Mouse (Mus musculus) hindbrain, embryonic 16.5 days (tissue): ENCODE data around the gene Zfp174. TPM values are rescaled to one million over a fixed set of nuclear protein-coding genes. Genes with fewer than 3 reads are reported as not detected.

Experiments
- ATAC-seq: fragments of 200-750 bp; cut with Nextera tagmentation; 2 replicates; pipeline ENCODE4 v1.8.0; 2017; ENCODE audit warnings: moderate TSS enrichment, moderate library complexity
- H3K27ac ChIP-seq: fragments of 300-500 bp; sonication (generic); 2 replicates; pipeline ENCODE4 v1.5.1; 2014; ENCODE audit warnings: low read depth, mild to moderate bottlenecking, control low read depth, low read length, moderate library complexity
- H3K27me3 ChIP-seq: fragments of 300-500 bp; sonication (generic); replicated peaks from 2 replicates; pipeline ENCODE4 v1.6.1; 2014; ENCODE audit warnings: low read length; ENCODE audit not compliant: control insufficient read depth, insufficient read depth
- H3K36me3 ChIP-seq: fragments of 300-500 bp; sonication (generic); 2 replicates; pipeline ENCODE4 v1.6.1; 2014; ENCODE audit warnings: mild to moderate bottlenecking, low read length, moderate library complexity, mixed read lengths; ENCODE audit not compliant: control insufficient read depth, insufficient read depth
- H3K4me1 ChIP-seq: fragments of 300-500 bp; sonication (generic); 2 replicates; pipeline ENCODE4 v1.6.1; 2014; ENCODE audit warnings: low read depth, low read length; ENCODE audit not compliant: control insufficient read depth, insufficient read depth
- H3K4me2 ChIP-seq: fragments of 300-500 bp; sonication (generic); 2 replicates; pipeline ENCODE4 v1.6.1; 2014; ENCODE audit warnings: mild to moderate bottlenecking, low read length, control low read depth, moderate library complexity
- H3K4me3 ChIP-seq: fragments of 300-500 bp; sonication (generic); 2 replicates; pipeline ENCODE4 v1.5.1; 2014; ENCODE audit warnings: mild to moderate bottlenecking, low read length, control low read depth, moderate library complexity
- H3K9ac ChIP-seq: fragments of 300-500 bp; sonication (generic); 2 replicates; pipeline ENCODE4 v1.6.1; 2014; ENCODE audit warnings: low read depth, mild to moderate bottlenecking, control low read depth, low read length, moderate library complexity
- H3K9me3 ChIP-seq: fragments of 300-500 bp; sonication (generic); 2 replicates; pipeline ENCODE4 v1.6.1; 2014; ENCODE audit warnings: mild to moderate bottlenecking, low read length, moderate library complexity; ENCODE audit not compliant: control insufficient read depth
- WGBS: fragments of 180-500 bp; shearing (Covaris S2); extraction: QIAGEN DNeasy Blood & Tissue Kit; methylation state at CpG from one replicate; pipeline ENCODE4 v1.1.7; 2014; 5-methylcytosine and 5-hydroxymethylcytosine counted together
- polyA plus RNA-seq: library from polyadenylated mRNA; unstranded; fragments of >200 nt; fragmentation: Nextera tagmentation; extraction: Ambion mirVana; gene quantifications from 2 replicates; pipeline ENCODE4 v1.2.1, GENCODE M21; 2015

Zfp174 gene
- polyA plus RNA-seq, 1 experiment from 2014 or later: 2.5 TPM

- no peak; the same call in 1 of the 2 replicates for ATAC-seq
Observed at GRCm38 (mm10) chr16:3871815-3872214, 24.7 kb downstream of the Zfp174 start.

GRCm38 (mm10) chr16:3872216-3873047, 25.4 kb downstream of the Zfp174 start, which contains the start of gene Naa60:
TSS of gene Naa60 (plus strand) at chr16:3872375.
- H3K27me3 ChIP-seq: no peaks in the 10 kb centered on the region
- H3K4me2 ChIP-seq: peak within 1 kb of the TSS; percentile 78
- H3K27ac ChIP-seq: peak within 1 kb of the TSS; percentile 52; the same call in 1 of the 2 replicates
- no peaks in the 10 kb centered on the region for H3K9me3 ChIP-seq
- ATAC-seq: peak; percentile 98
- 0 out of 2 replicates have a peak, but pooled peaks cover 3% of the 10 kb centered on the region for H3K36me3 ChIP-seq
- peak within 1 kb of the TSS; percentile 67 for H3K9ac ChIP-seq
- peaks cover 9% of the 10 kb centered on the region for H3K4me1 ChIP-seq
- 5% methylated on average over 47 of the region's 47 CpGs for WGBS
- peak within 1 kb of the TSS; percentile 58 for H3K4me3 ChIP-seq

More at GRCm38 (mm10) chr16:3871815-3872214, 24.7 kb downstream of the Zfp174 start:
- peak overlapping the region; percentile 67 for H3K9ac ChIP-seq
- H3K27me3 ChIP-seq: no peaks in the 10 kb centered on the region
- 0 out of 2 replicates have a peak, but pooled peaks cover 3% of the 10 kb centered on the region for H3K36me3 ChIP-seq
- H3K9me3 ChIP-seq: no peaks in the 10 kb centered on the region
- peaks cover 9% of the 10 kb centered on the region for H3K4me1 ChIP-seq
- WGBS: 1% methylated on average over 16 of the region's 16 CpGs
- peak overlapping the region; percentile 78 for H3K4me2 ChIP-seq
- peak overlapping the region; percentile 58 for H3K4me3 ChIP-seq
- peak overlapping the region; percentile 21; the same call in 1 of the 2 replicates for H3K27ac ChIP-seq

GRCm38 (mm10) chr16:3876346-3876745, 29.3 kb downstream of the Zfp174 start:
- Histone ChIP-seq H3K9ac (no peak overlapping the region), H3K36me3 (peaks cover 10% of the 10 kb centered on the region; the same call in 1 of the 2 replicates), H3K9me3 (no peaks in the 10 kb centered on the region), H3K4me1 (peaks cover 9% of the 10 kb centered on the region), H3K27me3 (no peaks in the 10 kb centered on the region), H3K4me3 (no peak overlapping the region), H3K4me2 (no peak overlapping the region), H3K27ac (no peak overlapping the region)
- no peak for ATAC-seq
- 94% methylated on average over 4 of the region's 4 CpGs for WGBS

GRCm38 (mm10) chr16:3884201-3885064, 37.4 kb downstream of the Zfp174 start, which contains the start of the genes Zfp597 and Gm20695:
TSS of gene Zfp597 (minus strand) at chr16:3884561.
TSS of gene Gm20695 (plus strand) at chr16:3884648.
- peaks cover 13% of the 10 kb centered on the region for H3K4me1 ChIP-seq
- peak within 1 kb of the TSS; percentile 72 for H3K4me2 ChIP-seq
- H3K9ac ChIP-seq: peak within 1 kb of the TSS; percentile 93
- peak within 1 kb of the TSS; percentile 88 for H3K4me3 ChIP-seq
- H3K9me3 ChIP-seq: no peaks in the 10 kb centered on the region
- peak; percentile 98 for ATAC-seq
- 0 out of 2 replicates have a peak, but pooled peaks cover 2% of the 10 kb centered on the region for H3K36me3 ChIP-seq
- H3K27me3 ChIP-seq: no peaks in the 10 kb centered on the region
- under 1% methylated on average over 68 of the region's 88 CpGs for WGBS
- peak within 1 kb of the TSS; percentile 97 for H3K27ac ChIP-seq

GRCm38 (mm10) chr16:3885065-3885670, 38.1 kb downstream of the Zfp174 start:
- peaks cover 13% of the 10 kb centered on the region for H3K4me1 ChIP-seq
- H3K9ac ChIP-seq: peak overlapping the region; percentile 93
- peak overlapping the region; percentile 72 for H3K4me2 ChIP-seq
- H3K9me3 ChIP-seq: no peaks in the 10 kb centered on the region
- no peaks in the 10 kb centered on the region for H3K27me3 ChIP-seq
- H3K27ac ChIP-seq: peak overlapping the region; percentile 97
- ATAC-seq: no peak; the same call in 1 of the 2 replicates
- peak overlapping the region; percentile 88 for H3K4me3 ChIP-seq
- WGBS: 6% methylated on average over 10 of the region's 10 CpGs
- H3K36me3 ChIP-seq: no peaks in the 10 kb centered on the region

- no peak for ATAC-seq
- H3K4me1 ChIP-seq: no peaks in the 10 kb centered on the region
- H3K27me3 ChIP-seq: no peaks in the 10 kb centered on the region
- WGBS: 95% methylated on average over 14 of the region's 14 CpGs
- no peak overlapping the region for H3K27ac ChIP-seq
- H3K4me2 ChIP-seq: no peak overlapping the region
- no peak overlapping the region for H3K9ac ChIP-seq
- H3K36me3 ChIP-seq: no peaks in the 10 kb centered on the region; the same call in 1 of the 2 replicates
- no peak overlapping the region for H3K4me3 ChIP-seq
- no peaks in the 10 kb centered on the region for H3K9me3 ChIP-seq
Observed at GRCm38 (mm10) chr16:3891621-3892295, 44.7 kb downstream of the Zfp174 start.

GRCm38 (mm10) chr16:3893739-3894138, 46.7 kb downstream of the Zfp174 start:
- Histone ChIP-seq H3K9me3 (no peaks in the 10 kb centered on the region), H3K4me3 (no peak overlapping the region), H3K27ac (no peak overlapping the region), H3K36me3 (peaks cover 6% of the 10 kb centered on the region; the same call in 1 of the 2 replicates), H3K4me1 (no peaks in the 10 kb centered on the region), H3K9ac (no peak overlapping the region), H3K4me2 (no peak overlapping the region), H3K27me3 (no peaks in the 10 kb centered on the region)
- WGBS: 72% methylated on average over 3 of the region's 3 CpGs
- ATAC-seq: no peak

- H3K27ac ChIP-seq: no peak overlapping the region
- H3K4me3 ChIP-seq: no peak overlapping the region
- no peak overlapping the region for H3K9ac ChIP-seq
- WGBS: 87% methylated on average over 9 of the region's 9 CpGs
- H3K4me1 ChIP-seq: no peaks in the 10 kb centered on the region
- H3K36me3 ChIP-seq: peaks cover 20% of the 10 kb centered on the region
- ATAC-seq: no peak
- H3K27me3 ChIP-seq: no peaks in the 10 kb centered on the region
- H3K4me2 ChIP-seq: no peak overlapping the region
- H3K9me3 ChIP-seq: no peaks in the 10 kb centered on the region
Observed at GRCm38 (mm10) chr16:3895173-3895792, 48.2 kb downstream of the Zfp174 start.
